Mouse (Mus musculus) ES-E14 (cell line): Measurements from ENCODE around the gene Nudt19. TPM values are rescaled to one million over a fixed set of nuclear protein-coding genes. Genes with fewer than 3 reads are reported as not detected.
"Not testable (repeated sequence)": the region's sequence is repeated elsewhere in the genome, so short reads cannot be mapped to it uniquely, and the experiment has no call there.

Source experiments
- DNase-seq: peaks from one replicate; pipeline ENCODE4 v3.0.0-alpha.2; 2013; ENCODE audit warnings: low read depth, low spot score
- H3K27ac ChIP-seq: 2 replicates; pipeline ENCODE4 v1.5.1; 2012; ENCODE audit warnings: low read depth, mild to moderate bottlenecking, low read length, moderate library complexity, mixed read lengths; ENCODE audit not compliant: poor library complexity, insufficient read depth, severe bottlenecking
- H3K36me3 ChIP-seq: 2 replicates; pipeline ENCODE4 v1.6.1; 2012; ENCODE audit warnings: mild to moderate bottlenecking, low read length, moderate library complexity, mixed read lengths; ENCODE audit not compliant: control insufficient read depth, poor library complexity, insufficient read depth, severe bottlenecking
- H3K4me1 ChIP-seq, 2 experiments: fragments of 150-350 bp in 1 of 2; sonication (generic) in 1 of 2; 2 replicates each; pipeline ENCODE4 v1.6.1; 2012; ENCODE audit warnings: low read length in 2 of 2, mild to moderate bottlenecking in 1 of 2, mixed read lengths in 1 of 2; ENCODE audit not compliant: control insufficient read depth in 2 of 2, insufficient read depth in 2 of 2, poor library complexity in 1 of 2
- H3K4me3 ChIP-seq, 2 experiments: fragments of 150-350 bp in 1 of 2; sonication (generic) in 1 of 2; 2 replicates each; pipeline ENCODE4 v1.5.1; 2012; ENCODE audit warnings: low read length in 2 of 2, low read depth in 1 of 2, mild to moderate bottlenecking in 1 of 2, mixed read lengths in 1 of 2; ENCODE audit not compliant: insufficient read depth in 1 of 2, poor library complexity in 1 of 2, severe bottlenecking in 1 of 2
- H3K9ac ChIP-seq: 2 replicates; pipeline ENCODE4 v1.6.1; 2012; ENCODE audit warnings: low read depth, mild to moderate bottlenecking, low read length, mixed read lengths; ENCODE audit not compliant: poor library complexity, insufficient read depth, severe bottlenecking
- H3K9me3 ChIP-seq: fragments of 150-350 bp; sonication (generic); 2 replicates; pipeline ENCODE4 v1.6.1; 2012; ENCODE audit warnings: low read depth, mild to moderate bottlenecking, low read length; ENCODE audit not compliant: control insufficient read depth, insufficient read depth
- CHD2 ChIP-seq: IDR thresholded peaks from 2 replicates; pipeline ENCODE4 v1.6.1; 2014; ENCODE audit warnings: mild to moderate bottlenecking, low read depth, low read length, inconsistent platforms
- HCFC1 ChIP-seq: IDR thresholded peaks from 2 replicates; pipeline ENCODE4 v1.6.1; 2012; ENCODE audit warnings: low read length, inconsistent platforms, borderline replicate concordance; ENCODE audit not compliant: insufficient read depth
- MAFK ChIP-seq: IDR thresholded peaks from 2 replicates; pipeline ENCODE4 v1.6.1; 2014; ENCODE audit warnings: mild to moderate bottlenecking, low read depth, low read length, inconsistent platforms; ENCODE audit not compliant: insufficient read depth
- in situ Hi-C, 2 experiments: fragments of 600-800 bp; cut with MboI; formaldehyde crosslinking; loops; one replicate each; pipeline ENCODE4 v1.15.1; 2025; ENCODE audit warnings: low sequenced_read_pairs in 2 of 2, inconsistent platforms in 1 of 2; ENCODE audit not compliant: unreplicated experiment in 2 of 2
- total RNA-seq: library from RNA; depleted of rRNA; stranded (reverse); fragments of 300-350 nt; gene quantifications from 2 replicates; pipeline ENCODE4 v1.2.3, GENCODE M21; 2012

Gene Nudt19
- total RNA-seq, 1 experiment, result 30.0 TPM

DNA sequence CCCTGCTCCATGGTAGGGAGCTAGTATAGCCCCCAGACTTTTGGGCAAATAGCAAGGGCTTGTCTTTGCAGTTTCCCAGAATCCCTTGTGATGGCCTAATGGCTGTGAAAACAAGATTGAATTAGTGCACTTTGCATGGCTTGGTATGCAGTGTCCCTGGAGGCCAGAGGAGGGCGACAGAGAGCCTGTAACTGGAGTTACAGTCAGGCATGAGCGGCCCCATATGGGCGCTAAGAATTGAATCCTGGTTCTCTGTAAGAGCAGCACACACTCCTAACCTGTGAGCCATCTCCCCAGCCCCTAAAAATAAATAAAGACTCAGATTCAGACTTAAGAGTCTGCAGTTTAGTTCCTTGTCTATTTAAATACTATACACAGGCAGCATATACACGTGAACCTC is 23.7 kb upstream of the Nudt19 start:
- H3K4me1 ChIP-seq, result peaks cover 2 to 5% of the 10 kb centered on the region in 2 experiments; a peak in 2 of 4 replicates
- in situ Hi-C loops, result no loop called here
- TF ChIP-seq CHD2, result no peak
- TF ChIP-seq MAFK, result no peak
- no peak for TF ChIP-seq HCFC1

DNA sequence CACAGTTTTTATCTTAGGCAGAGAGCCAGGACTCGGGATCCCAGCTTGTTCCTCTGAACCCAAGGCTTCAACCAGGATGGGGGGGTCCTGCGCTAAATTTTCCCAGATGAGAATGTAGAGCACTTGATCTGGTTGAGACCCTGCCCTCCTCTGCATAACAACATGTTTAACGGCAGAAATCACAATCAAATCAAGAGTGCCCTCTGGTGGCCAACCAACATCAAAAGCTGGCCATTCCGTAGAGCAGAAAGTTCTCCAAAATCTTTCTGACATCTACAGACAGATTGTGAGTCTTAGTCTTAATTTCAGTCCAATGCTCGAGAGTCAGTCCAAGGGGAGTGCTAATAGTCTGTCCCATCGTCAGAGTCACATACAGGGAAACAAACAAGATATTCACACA is 14.8 kb upstream of the Nudt19 start:
- H3K27ac ChIP-seq, H3K36me3 ChIP-seq, H3K9me3 ChIP-seq, H3K9ac ChIP-seq, DNase-seq, H3K4me1 ChIP-seq, H3K4me3 ChIP-seq, in situ Hi-C loops: not testable (repeated sequence)

More for the DNA sequence above, 23.7 kb upstream of the Nudt19 start:
- Histone ChIP-seq H3K9ac (no peak overlapping the region), H3K4me3 (no peak overlapping the region), H3K27ac (no peak overlapping the region), H3K36me3 (no peaks in the 10 kb centered on the region), H3K9me3 (no peaks in the 10 kb centered on the region)
- peak; percentile 78 for DNase-seq

- in situ Hi-C loops, H3K9me3 ChIP-seq, H3K9ac ChIP-seq, H3K4me3 ChIP-seq, H3K4me1 ChIP-seq, H3K36me3 ChIP-seq, H3K27ac ChIP-seq, DNase-seq: not testable (repeated sequence)
Observed at GRCm38 (mm10) chr7:35569724-35570123, 13.6 kb upstream of the Nudt19 start.

DNA sequence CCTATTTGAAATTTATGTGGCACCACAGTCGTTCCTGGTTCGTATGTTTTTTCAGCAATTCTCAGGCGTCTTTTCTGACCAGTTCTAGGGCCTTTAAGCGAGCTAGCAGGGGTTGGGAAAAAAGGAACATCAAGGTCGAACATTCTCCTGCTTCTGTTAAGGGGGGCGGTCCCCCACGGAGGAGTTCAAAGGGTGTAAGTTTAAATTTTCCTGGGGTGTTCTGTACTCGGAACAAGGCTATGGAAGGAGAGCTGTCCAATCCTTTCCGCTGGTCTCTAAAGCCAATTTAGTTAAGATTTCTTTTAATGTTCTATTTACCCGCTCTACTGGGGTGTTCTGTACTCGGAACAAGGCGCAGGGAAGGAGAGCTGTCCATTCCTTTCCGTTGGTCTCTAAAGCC is 9.9 kb upstream of the Nudt19 start:
- H3K36me3 ChIP-seq, H3K4me1 ChIP-seq, DNase-seq, H3K27ac ChIP-seq, H3K9me3 ChIP-seq, in situ Hi-C loops, H3K9ac ChIP-seq, H3K4me3 ChIP-seq: not testable (repeated sequence)

DNA sequence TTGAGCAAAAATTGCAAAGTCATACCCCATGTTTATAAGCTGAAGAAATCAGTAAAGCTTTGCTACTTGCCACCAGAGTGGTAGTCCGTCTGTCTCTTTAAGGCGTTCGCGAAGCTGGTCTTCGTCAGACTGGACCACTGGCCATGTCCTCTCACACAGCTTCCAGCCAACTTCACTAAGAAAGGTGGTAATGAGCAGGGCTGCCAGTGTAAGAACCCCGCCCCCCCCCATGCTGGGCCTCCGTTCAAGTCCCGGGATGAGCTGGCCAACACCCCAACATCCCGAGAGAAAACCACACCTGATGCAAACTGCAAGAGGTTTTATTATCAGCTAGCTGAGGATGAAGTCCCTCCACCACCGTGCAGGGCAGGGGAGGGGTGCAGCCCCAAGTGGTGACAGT is 8.8 kb upstream of the Nudt19 start:
- H3K36me3 ChIP-seq, H3K4me1 ChIP-seq, H3K4me3 ChIP-seq, H3K9ac ChIP-seq, H3K27ac ChIP-seq, H3K9me3 ChIP-seq, in situ Hi-C loops, DNase-seq: not testable (repeated sequence)
